Mouse (Mus musculus) liver, postnatal 0 days (tissue): ENCODE measurements around the gene Socs2. TPM values are rescaled to one million over a fixed set of nuclear protein-coding genes. Genes with fewer than 3 reads are reported as not detected.
A peak's percentile ranks its signal among the peaks of the same experiment; 100 is the strongest.

Source experiments
- ATAC-seq: fragments of 200-750 bp; cut with Nextera tagmentation; 2 replicates; pipeline ENCODE4 v1.8.0; 2017; ENCODE audit warnings: mild to moderate bottlenecking, moderate library complexity
- DNase-seq: peaks from one replicate; pipeline ENCODE4 v3.0.0-alpha.2; 2016
- H3K27ac ChIP-seq: fragments of 300-500 bp; sonication (generic); 2 replicates; pipeline ENCODE4 v1.5.1; 2014; ENCODE audit warnings: antibody characterized with exemption, moderate library complexity, mild to moderate bottlenecking, low read depth
- H3K27me3 ChIP-seq: fragments of 300-500 bp; sonication (generic); 2 replicates; pipeline ENCODE4 v1.6.1; 2014; ENCODE audit warnings: low read length, control low read depth, mixed read lengths; ENCODE audit not compliant: insufficient read depth
- H3K36me3 ChIP-seq: fragments of 300-500 bp; sonication (generic); replicated peaks from 2 replicates; pipeline ENCODE4 v1.6.1; 2014; ENCODE audit warnings: mild to moderate bottlenecking, control low read depth, low read length, moderate library complexity, mixed read lengths; ENCODE audit not compliant: insufficient read depth
- H3K4me1 ChIP-seq: fragments of 300-500 bp; sonication (generic); 2 replicates; pipeline ENCODE4 v1.6.1; 2014; ENCODE audit warnings: antibody characterized with exemption, mild to moderate bottlenecking, control low read depth; ENCODE audit not compliant: insufficient read depth
- H3K4me2 ChIP-seq: fragments of 300-500 bp; sonication (generic); 2 replicates; pipeline ENCODE4 v1.6.1; 2014; ENCODE audit warnings: low read depth, mild to moderate bottlenecking, low read length, moderate library complexity, mixed read lengths
- H3K4me3 ChIP-seq: fragments of 300-500 bp; sonication (generic); 2 replicates; pipeline ENCODE4 v1.5.1; 2014; ENCODE audit warnings: low read depth, low read length
- H3K9ac ChIP-seq: fragments of 300-500 bp; sonication (generic); replicated peaks from 2 replicates; pipeline ENCODE4 v1.6.1; 2014; ENCODE audit warnings: mild to moderate bottlenecking, moderate library complexity
- H3K9me3 ChIP-seq: fragments of 300-500 bp; sonication (generic); 2 replicates; pipeline ENCODE4 v1.6.1; 2016; ENCODE audit warnings: mild to moderate bottlenecking, control low read depth, low read length, mixed read lengths
- CTCF ChIP-seq: sonication (generic); IDR thresholded peaks from 2 replicates; pipeline ENCODE4 v1.5.1; 2016; ENCODE audit warnings: antibody characterized with exemption, low read depth
- EP300 ChIP-seq: IDR thresholded peaks from 2 replicates; pipeline ENCODE4 v1.6.1; 2016; ENCODE audit warnings: antibody characterized with exemption, low read depth, mild to moderate bottlenecking
- WGBS: fragments of 180-500 bp; shearing (Covaris S2); extraction: QIAGEN DNeasy Blood & Tissue Kit; methylation state at CpG from one replicate; pipeline ENCODE4 v1.1.7; 2014; ENCODE audit not compliant: insufficient replicate concordance; 5-methylcytosine and 5-hydroxymethylcytosine counted together
- polyA plus RNA-seq: library from polyadenylated mRNA; unstranded; fragments of >200 nt; fragmentation: Nextera tagmentation; extraction: Ambion mirVana; gene quantifications from 2 replicates; pipeline ENCODE4 v1.2.1, GENCODE M21; 2015

The Socs2 gene
- polyA plus RNA-seq, 1 experiment from 2014 or later: 67.1 TPM

DNA sequence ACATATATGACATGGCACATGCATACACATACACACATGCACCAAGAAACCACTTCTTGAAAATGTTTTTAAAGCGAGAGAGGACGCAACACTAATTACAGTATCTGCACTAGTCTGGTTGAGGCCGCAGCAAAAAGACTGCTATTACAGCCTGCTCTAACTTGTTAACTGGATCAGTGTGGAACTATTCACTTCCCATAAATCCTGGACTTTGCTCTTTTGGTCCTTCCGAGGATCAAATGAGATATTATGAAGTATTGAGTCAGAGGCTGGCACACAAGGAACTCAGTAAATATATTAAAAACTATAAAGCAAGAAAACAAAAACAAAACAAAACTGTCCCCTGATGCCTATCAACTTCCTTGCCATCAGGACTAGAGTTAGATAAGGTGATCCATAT is 6.8 kb downstream of the Socs2 start:
- no peak for ATAC-seq

DNA sequence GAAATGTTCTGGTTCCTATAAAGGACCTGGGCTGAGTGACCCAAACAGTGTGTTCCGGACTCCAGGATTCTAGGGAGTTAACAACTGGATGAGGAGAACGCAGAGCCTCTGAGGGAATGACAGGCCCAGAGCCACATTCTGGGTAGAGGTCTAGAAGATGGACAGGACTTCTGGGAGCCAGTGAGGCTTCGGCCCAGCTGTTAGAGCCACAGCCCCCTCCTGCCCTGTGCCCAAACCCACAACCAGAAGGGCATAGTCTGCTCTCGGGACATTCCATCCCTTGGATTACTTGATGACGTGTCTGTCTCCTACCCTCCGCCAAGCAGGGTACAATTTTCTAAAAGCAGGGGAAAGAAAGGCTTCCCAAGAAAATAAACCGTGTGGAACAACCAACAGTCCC is 7.8 kb downstream of the Socs2 start:
- no peak overlapping the region for H3K27ac ChIP-seq
- ATAC-seq: no peak
- no peaks in the 10 kb centered on the region for H3K4me1 ChIP-seq
- TF ChIP-seq EP300 (no peak), CTCF (no peak)
- H3K4me2 ChIP-seq: no peak overlapping the region
- H3K9ac ChIP-seq: no peak overlapping the region
- H3K27me3 ChIP-seq: peaks cover under 1% of the 10 kb centered on the region; the same call in 1 of the 2 replicates
- DNase-seq: no peak
- peaks cover 9% of the 10 kb centered on the region for H3K36me3 ChIP-seq
- no peaks in the 10 kb centered on the region for H3K9me3 ChIP-seq
- 86% methylated on average over 7 of the region's 7 CpGs for WGBS
- no peak overlapping the region for H3K4me3 ChIP-seq

More for the DNA sequence above, 6.8 kb downstream of the Socs2 start:
- Histone ChIP-seq H3K36me3 (peaks cover 9% of the 10 kb centered on the region), H3K9me3 (no peaks in the 10 kb centered on the region), H3K4me1 (0 out of 2 replicates have a peak, but pooled peaks cover 1% of the 10 kb centered on the region), H3K4me2 (no peak overlapping the region), H3K4me3 (no peak overlapping the region), H3K27me3 (peaks cover 12% of the 10 kb centered on the region), H3K27ac (no peak overlapping the region), H3K9ac (no peak overlapping the region)
- no peak for DNase-seq
- TF ChIP-seq EP300 (no peak), CTCF (no peak)
- WGBS: 79% methylated on average over 4 of the region's 4 CpGs

DNA sequence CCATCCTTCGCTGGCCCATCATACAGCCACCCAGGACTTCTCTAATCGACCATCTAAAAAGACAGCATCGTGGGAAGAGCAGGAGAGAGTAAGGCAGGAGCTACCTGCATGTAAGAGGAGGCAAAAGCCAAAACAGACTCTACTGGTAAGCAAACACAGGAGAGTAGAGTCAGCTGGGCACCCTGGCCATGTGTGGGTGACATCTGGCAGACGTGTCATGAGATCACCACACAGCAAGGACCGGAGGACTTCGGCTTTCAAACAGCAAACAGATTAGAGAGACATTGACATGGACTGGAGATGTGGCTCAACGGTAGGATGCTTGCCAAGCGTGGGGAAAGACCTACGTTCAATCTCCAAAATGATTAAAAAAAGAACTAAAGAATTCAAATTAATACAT is 8.5 kb downstream of the Socs2 start:
- ATAC-seq: peak; percentile 80

DNA sequence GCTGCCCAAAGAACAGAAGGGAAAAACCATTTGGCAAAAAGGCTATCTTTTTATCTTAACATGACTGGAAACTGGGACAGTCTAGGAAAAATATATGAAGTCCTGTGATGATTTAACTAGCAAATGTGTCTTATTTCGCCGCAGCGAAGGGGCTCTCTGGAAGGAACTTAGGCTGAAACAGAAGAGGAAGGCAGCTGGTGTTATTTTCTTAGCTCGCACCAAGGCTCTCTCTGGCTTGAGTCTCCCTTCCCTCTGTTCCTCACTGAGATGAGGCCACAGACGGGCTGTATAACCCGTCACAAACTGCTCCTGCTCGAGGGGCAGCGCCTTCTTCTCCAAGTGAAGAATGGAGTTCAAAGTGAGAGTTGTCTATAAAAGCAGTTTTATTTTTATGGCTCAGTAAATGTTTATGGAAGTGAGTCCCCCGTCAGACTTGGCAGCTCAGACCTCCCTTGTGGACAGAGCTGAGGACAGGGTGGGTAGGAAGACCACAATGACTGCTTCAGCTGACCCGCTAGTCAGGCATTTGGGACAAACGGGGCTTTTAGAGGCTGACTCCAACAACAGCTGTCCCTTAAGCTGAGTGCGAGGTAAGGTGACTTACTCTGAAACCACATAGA is 9.3 kb downstream of the Socs2 start:
- TF ChIP-seq EP300 (no peak), CTCF (no peak)
- DNase-seq: no peak
- H3K27me3 ChIP-seq: no peaks in the 10 kb centered on the region
- H3K27ac ChIP-seq: no peak overlapping the region
- H3K4me2 ChIP-seq: no peak overlapping the region
- WGBS: 59% methylated on average over 12 of the region's 12 CpGs
- H3K4me3 ChIP-seq: no peak overlapping the region
- no peak overlapping the region for H3K9ac ChIP-seq
- H3K9me3 ChIP-seq: no peaks in the 10 kb centered on the region
- no peak for ATAC-seq
- peaks cover 9% of the 10 kb centered on the region for H3K36me3 ChIP-seq
- H3K4me1 ChIP-seq: no peaks in the 10 kb centered on the region

More for the DNA sequence above, 8.5 kb downstream of the Socs2 start:
- TF ChIP-seq CTCF (no peak), EP300 (no peak)
- Histone ChIP-seq H3K4me2 (no peak overlapping the region), H3K27ac (no peak overlapping the region), H3K36me3 (peaks cover 9% of the 10 kb centered on the region), H3K9ac (no peak overlapping the region), H3K4me3 (no peak overlapping the region), H3K4me1 (no peaks in the 10 kb centered on the region), H3K9me3 (no peaks in the 10 kb centered on the region), H3K27me3 (no peaks in the 10 kb centered on the region)
- no peak for DNase-seq
- 75% methylated on average over 9 of the region's 9 CpGs for WGBS

DNA sequence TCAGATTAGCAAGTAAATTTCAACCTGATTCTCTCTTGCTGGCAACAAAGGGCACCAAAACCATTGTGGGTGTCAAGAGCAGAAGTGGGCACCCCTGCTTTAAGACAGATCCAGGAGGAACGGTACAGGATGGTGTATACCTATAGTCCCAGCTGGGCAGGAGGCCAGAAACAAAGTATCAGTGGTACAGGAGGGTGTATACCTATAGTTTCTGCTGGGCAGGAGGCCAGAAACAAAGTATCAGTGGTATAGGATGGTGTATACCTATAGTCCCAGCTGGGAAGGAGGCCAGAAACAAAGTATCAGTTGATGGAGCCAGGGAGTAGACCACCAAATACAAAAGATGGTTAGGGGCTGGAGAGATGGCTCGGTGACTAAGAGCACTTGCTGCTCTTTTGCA is 12.2 kb downstream of the Socs2 start:
- no peaks in the 10 kb centered on the region for H3K4me1 ChIP-seq
- H3K27me3 ChIP-seq: no peaks in the 10 kb centered on the region
- H3K27ac ChIP-seq: no peak overlapping the region
- peaks cover 5% of the 10 kb centered on the region; the same call in 1 of the 2 replicates for H3K36me3 ChIP-seq
- no peak overlapping the region for H3K4me3 ChIP-seq
- DNase-seq: no peak
- no peaks in the 10 kb centered on the region for H3K9me3 ChIP-seq
- no peak overlapping the region for H3K4me2 ChIP-seq
- no peak for ATAC-seq
- no peak overlapping the region for H3K9ac ChIP-seq
- WGBS: 83% methylated on average over 2 of the region's 2 CpGs
- no peak for TF ChIP-seq EP300
- no peak for TF ChIP-seq CTCF

DNA sequence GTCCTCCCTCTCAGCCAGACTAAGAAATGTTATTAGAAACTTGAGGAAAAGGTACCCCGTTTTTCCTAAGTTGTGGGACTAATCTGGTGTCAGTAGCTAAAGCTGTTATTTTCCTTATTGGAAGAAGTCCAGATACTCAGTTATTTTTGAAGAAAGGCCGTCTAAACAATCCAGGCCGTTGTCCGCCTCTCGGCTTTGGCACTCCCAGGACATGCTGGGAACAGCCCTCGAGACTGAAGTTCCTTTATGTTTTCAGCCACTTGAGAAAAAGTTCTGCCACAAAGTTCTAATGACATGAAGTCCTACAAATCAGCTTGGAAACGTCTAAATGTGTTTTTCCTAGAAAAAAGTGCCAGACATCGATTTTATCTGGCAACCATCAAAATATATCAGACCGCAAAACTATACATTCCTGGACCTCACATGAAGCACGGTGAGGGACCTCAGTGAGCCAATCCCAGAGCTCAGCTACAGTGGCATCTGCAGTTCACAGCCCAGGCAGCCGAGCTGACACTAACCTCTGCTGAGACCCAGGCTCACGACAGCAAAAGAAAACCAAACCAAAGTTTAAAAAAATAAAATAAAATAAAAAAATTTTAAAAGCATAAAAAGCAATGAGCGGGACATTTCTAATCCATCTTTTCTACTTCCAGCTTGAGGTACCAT is 17.2 kb downstream of the Socs2 start:
- TF ChIP-seq CTCF (no peak), EP300 (no peak)
- ATAC-seq (no peak), DNase-seq (no peak)
- 66% methylated on average over 13 of the region's 13 CpGs for WGBS
- no peak overlapping the region for H3K4me2 ChIP-seq
- H3K36me3 ChIP-seq: no peaks in the 10 kb centered on the region
- no peak overlapping the region for H3K9ac ChIP-seq
- no peak overlapping the region for H3K4me3 ChIP-seq
- H3K9me3 ChIP-seq: no peaks in the 10 kb centered on the region
- H3K27me3 ChIP-seq: 0 out of 2 replicates have a peak, but pooled peaks cover 4% of the 10 kb centered on the region
- peaks cover 4% of the 10 kb centered on the region; the same call in 1 of the 2 replicates for H3K4me1 ChIP-seq
- no peak overlapping the region for H3K27ac ChIP-seq
